Mouse (Mus musculus) lung, postnatal 0 days (tissue): ENCODE measurements around the gene Mtfr1l. TPM values are rescaled to one million over a fixed set of nuclear protein-coding genes. Genes with fewer than 3 reads are reported as not detected.

ENCODE experiments used
- ATAC-seq: fragments of 200-750 bp; cut with Nextera tagmentation; 2 replicates; pipeline ENCODE4 v1.8.0; 2017; ENCODE audit warnings: moderate library complexity
- DNase-seq: peaks from one replicate; pipeline ENCODE4 v3.0.0-alpha.2; 2016; ENCODE audit warnings: low spot score
- H3K27ac ChIP-seq: fragments of 300-500 bp; sonication (generic); 2 replicates; pipeline ENCODE4 v1.5.1; 2014; ENCODE audit warnings: antibody characterized with exemption, mild to moderate bottlenecking, low read length, mixed read lengths
- H3K27me3 ChIP-seq: fragments of 300-500 bp; sonication (generic); replicated peaks from 2 replicates; pipeline ENCODE4 v1.6.1; 2014; ENCODE audit warnings: low read length, mixed read lengths; ENCODE audit not compliant: insufficient read depth
- H3K36me3 ChIP-seq: fragments of 300-500 bp; sonication (generic); 2 replicates; pipeline ENCODE4 v1.6.1; 2014; ENCODE audit warnings: low read length, mixed read lengths; ENCODE audit not compliant: insufficient read depth
- H3K4me1 ChIP-seq: fragments of 300-500 bp; sonication (generic); 2 replicates; pipeline ENCODE4 v1.6.1; 2014; ENCODE audit warnings: antibody characterized with exemption, low read depth, low read length, mixed read lengths; ENCODE audit not compliant: insufficient read depth
- H3K4me2 ChIP-seq: fragments of 300-500 bp; sonication (generic); replicated peaks from 2 replicates; pipeline ENCODE4 v1.6.1; 2014; ENCODE audit warnings: low read depth, mild to moderate bottlenecking, low read length, moderate library complexity, mixed read lengths
- H3K4me3 ChIP-seq: fragments of 300-500 bp; sonication (generic); 2 replicates; pipeline ENCODE4 v1.5.1; 2014; ENCODE audit warnings: low read depth, low read length
- H3K9ac ChIP-seq: fragments of 300-500 bp; sonication (generic); replicated peaks from 2 replicates; pipeline ENCODE4 v1.6.1; 2014; ENCODE audit warnings: low read depth, mild to moderate bottlenecking
- H3K9me3 ChIP-seq: fragments of 300-500 bp; sonication (generic); 2 replicates; pipeline ENCODE4 v1.6.1; 2016; ENCODE audit warnings: low read length, mixed read lengths
- CTCF ChIP-seq: IDR thresholded peaks from 2 replicates; pipeline ENCODE4 v1.5.1; 2016; ENCODE audit warnings: antibody characterized with exemption, mild to moderate bottlenecking
- EP300 ChIP-seq: IDR thresholded peaks from 2 replicates; pipeline ENCODE4 v1.6.1; 2016; ENCODE audit warnings: antibody characterized with exemption, mild to moderate bottlenecking, control low read depth
- WGBS: fragments of 180-500 bp; shearing (Covaris S2); extraction: QIAGEN DNeasy Blood & Tissue Kit; methylation state at CpG from one replicate; pipeline ENCODE4 v1.1.7; 2014; 5-methylcytosine and 5-hydroxymethylcytosine counted together
- polyA plus RNA-seq: library from polyadenylated mRNA; unstranded; fragments of >200 nt; fragmentation: Nextera tagmentation; extraction: Ambion mirVana; gene quantifications from 2 replicates; pipeline ENCODE4 v1.2.1, GENCODE M21; 2015

The Mtfr1l gene
- polyA plus RNA-seq, 1 experiment from 2014 or later = 188 TPM

GRCm38 (mm10) chr4:134549899-134550298, 14.7 kb upstream of the Mtfr1l start:
- Histone ChIP-seq H3K4me2 (no peak overlapping the region), H3K4me3 (no peak overlapping the region), H3K27me3 (no peaks in the 10 kb centered on the region), H3K9ac (no peak overlapping the region), H3K27ac (no peak overlapping the region), H3K4me1 (peaks cover 11% of the 10 kb centered on the region; the same call in 1 of the 2 replicates), H3K36me3 (no peaks in the 10 kb centered on the region), H3K9me3 (no peaks in the 10 kb centered on the region)
- over 99% methylated on average over 8 of the region's 8 CpGs for WGBS
- TF ChIP-seq CTCF = peak; percentile 36
- no peak for TF ChIP-seq EP300
- ATAC-seq (no peak), DNase-seq (no peak)

- Histone ChIP-seq H3K9ac (no peak overlapping the region), H3K27ac (peak overlapping the region; percentile 84; the same call in 1 of the 2 replicates), H3K4me1 (peaks cover 11% of the 10 kb centered on the region; the same call in 1 of the 2 replicates), H3K4me3 (no peak overlapping the region), H3K36me3 (0 out of 2 replicates have a peak, but pooled peaks cover 4% of the 10 kb centered on the region), H3K9me3 (no peaks in the 10 kb centered on the region), H3K4me2 (no peak overlapping the region), H3K27me3 (no peaks in the 10 kb centered on the region)
- ATAC-seq (peak; percentile 37), DNase-seq (peak; percentile 89)
- WGBS = 50% methylated on average over 18 of the region's 18 CpGs
- no peak for TF ChIP-seq EP300
- no peak; the same call in 1 of the 2 replicates for TF ChIP-seq CTCF
Observed at GRCm38 (mm10) chr4:134548169-134548938, 13.2 kb upstream of the Mtfr1l start.

- peaks cover 11% of the 10 kb centered on the region; the same call in 1 of the 2 replicates for H3K4me1 ChIP-seq
- ATAC-seq (peak; percentile 66), DNase-seq (peak; percentile 84)
- H3K27me3 ChIP-seq = no peaks in the 10 kb centered on the region
- H3K27ac ChIP-seq = peak overlapping the region; percentile 84
- H3K4me2 ChIP-seq = 0 out of 2 replicates have a peak overlapping the region, but pooled peaks have one; percentile 28
- TF ChIP-seq EP300 = peak; percentile 52
- TF ChIP-seq CTCF = no peak
- no peaks in the 10 kb centered on the region for H3K9me3 ChIP-seq
- WGBS = 51% methylated on average over 9 of the region's 9 CpGs
- H3K36me3 ChIP-seq = peaks cover 10% of the 10 kb centered on the region; the same call in 1 of the 2 replicates
- no peak overlapping the region for H3K9ac ChIP-seq
- no peak overlapping the region for H3K4me3 ChIP-seq
Observed at GRCm38 (mm10) chr4:134546814-134547705, 11.9 kb upstream of the Mtfr1l start.

- Histone ChIP-seq H3K9me3 (no peaks in the 10 kb centered on the region), H3K27ac (no peak overlapping the region), H3K36me3 (peaks cover 10% of the 10 kb centered on the region; the same call in 1 of the 2 replicates), H3K9ac (no peak overlapping the region), H3K27me3 (no peaks in the 10 kb centered on the region), H3K4me2 (no peak overlapping the region), H3K4me1 (peaks cover 11% of the 10 kb centered on the region; the same call in 1 of the 2 replicates), H3K4me3 (no peak overlapping the region)
- 7% methylated on average over 5 of the region's 5 CpGs for WGBS
- DNase-seq = peak; percentile 89
- peak; percentile 64 for ATAC-seq
- TF ChIP-seq EP300 (no peak), CTCF (peak; percentile 98)
Observed at GRCm38 (mm10) chr4:134543261-134543660, 8.1 kb upstream of the Mtfr1l start.

- DNase-seq (no peak), ATAC-seq (no peak)
- Histone ChIP-seq H3K9ac (no peak overlapping the region), H3K36me3 (peaks cover 10% of the 10 kb centered on the region; the same call in 1 of the 2 replicates), H3K27ac (no peak overlapping the region), H3K4me2 (no peak overlapping the region), H3K4me1 (peaks cover 8% of the 10 kb centered on the region; the same call in 1 of the 2 replicates), H3K4me3 (no peak overlapping the region), H3K27me3 (no peaks in the 10 kb centered on the region), H3K9me3 (no peaks in the 10 kb centered on the region)
- WGBS = 90% methylated on average over 9 of the region's 9 CpGs
- TF ChIP-seq EP300 (no peak), CTCF (no peak)
Observed at GRCm38 (mm10) chr4:134542726-134543125, 7.5 kb upstream of the Mtfr1l start.
